Mouse (Mus musculus) bone marrow, adult 2 months (tissue): ENCODE data around the gene Sf3b2. TPM values are rescaled to one million over a fixed set of nuclear protein-coding genes. Genes with fewer than 3 reads are reported as not detected.
A peak's percentile ranks its signal among the peaks of the same experiment; 100 is the strongest.
"Not testable (repeated sequence)": the region's sequence is repeated elsewhere in the genome, so short reads cannot be mapped to it uniquely, and the experiment has no call there.

Experiments
- H3K27ac ChIP-seq: fragments of 200-500 bp; 2 replicates; pipeline ENCODE4 v1.5.1; 2012; ENCODE audit warnings: low read depth, mild to moderate bottlenecking, control low read depth, inconsistent platforms, low read length; ENCODE audit not compliant: control insufficient read depth, poor library complexity, insufficient read depth
- H3K4me1 ChIP-seq: fragments of 200-500 bp; 2 replicates; pipeline ENCODE4 v1.6.1; 2011; ENCODE audit warnings: low read length; ENCODE audit not compliant: control insufficient read depth, insufficient read depth
- H3K4me3 ChIP-seq: fragments of 200-500 bp; replicated peaks from 2 replicates; pipeline ENCODE3; 2011; ENCODE audit warnings: mild to moderate bottlenecking, low read depth, low read length, control low read depth; ENCODE audit not compliant: control insufficient read depth
- CTCF ChIP-seq: fragments of 200-500 bp; IDR thresholded peaks from 2 replicates; pipeline ENCODE4 v1.5.1; 2011; ENCODE audit warnings: low read length, control low read depth; ENCODE audit not compliant: control insufficient read depth, insufficient read depth
- POLR2A ChIP-seq: fragments of 200-500 bp; IDR thresholded peaks from 2 replicates; pipeline ENCODE4 v1.6.1; 2011; ENCODE audit warnings: low read depth, mild to moderate bottlenecking, control low read depth, low read length, borderline replicate concordance; ENCODE audit not compliant: control insufficient read depth
- WGBS: fragments of 180-500 bp; shearing (Covaris S2); methylation state at CpG from one replicate; pipeline ENCODE4 v1.1.7; 2018; 5-methylcytosine and 5-hydroxymethylcytosine counted together
- polyA plus RNA-seq: library from polyadenylated mRNA; stranded (reverse); fragments of >200 nt; gene quantifications from 2 replicates; pipeline ENCODE4 v1.2.4, GENCODE M21; 2011; ENCODE audit warnings: low replicate concordance; ENCODE audit not compliant: missing spikeins, insufficient read depth, insufficient read length

Sf3b2 gene
- polyA plus RNA-seq, 1 experiment = 101 TPM

DNA sequence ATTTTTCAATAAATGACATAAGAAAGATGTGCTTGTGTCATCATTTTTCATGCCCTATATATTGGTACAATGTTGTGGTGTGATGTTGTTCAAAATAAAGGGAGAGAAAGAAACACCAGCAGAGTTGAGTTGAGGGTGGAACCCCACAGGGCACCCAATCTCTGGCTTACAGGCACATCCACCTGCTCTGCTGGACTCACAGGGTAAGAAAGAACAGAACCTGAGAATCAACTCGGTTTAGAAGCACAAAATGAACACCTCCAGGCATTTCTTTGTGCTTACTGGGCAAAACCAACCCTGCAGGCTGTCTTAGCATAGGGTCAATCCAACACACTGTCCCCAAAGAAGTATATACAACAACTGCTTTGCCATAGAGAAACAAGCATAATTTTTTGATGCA is 23.8 kb downstream of the Sf3b2 start:
- 20% methylated on average over 1 of the region's 1 CpGs for WGBS
- Histone ChIP-seq H3K27ac (no peak overlapping the region), H3K4me1 (peaks cover 4% of the 10 kb centered on the region; the same call in 1 of the 2 replicates), H3K4me3 (no peak overlapping the region)
- TF ChIP-seq POLR2A (no peak), CTCF (no peak)

DNA sequence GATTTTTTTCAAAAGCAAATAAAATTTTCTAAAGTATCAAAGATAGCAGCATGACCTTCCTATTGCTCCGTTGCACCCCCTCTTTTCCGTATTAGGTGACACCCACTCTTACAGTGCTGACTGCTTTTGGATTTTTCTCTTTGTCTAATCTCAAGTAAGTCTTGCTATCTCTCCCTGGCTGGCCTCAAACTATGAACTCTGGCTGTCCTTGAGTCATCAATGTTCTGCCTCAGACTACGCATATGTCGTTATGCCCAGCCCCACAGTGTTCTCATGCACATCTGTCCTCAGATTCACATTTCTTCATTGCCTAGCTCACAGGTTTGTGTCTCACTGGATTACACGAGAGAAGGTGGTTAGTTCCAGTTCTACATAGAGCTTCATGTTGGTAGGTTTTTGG is 25.9 kb downstream of the Sf3b2 start:
- H3K4me1 ChIP-seq = peaks cover 2% of the 10 kb centered on the region; the same call in 1 of the 2 replicates
- no peak overlapping the region for H3K4me3 ChIP-seq
- H3K27ac ChIP-seq = no peak overlapping the region
- 63% methylated on average over 5 of the region's 5 CpGs for WGBS
- no peak for TF ChIP-seq POLR2A
- no peak for TF ChIP-seq CTCF

DNA sequence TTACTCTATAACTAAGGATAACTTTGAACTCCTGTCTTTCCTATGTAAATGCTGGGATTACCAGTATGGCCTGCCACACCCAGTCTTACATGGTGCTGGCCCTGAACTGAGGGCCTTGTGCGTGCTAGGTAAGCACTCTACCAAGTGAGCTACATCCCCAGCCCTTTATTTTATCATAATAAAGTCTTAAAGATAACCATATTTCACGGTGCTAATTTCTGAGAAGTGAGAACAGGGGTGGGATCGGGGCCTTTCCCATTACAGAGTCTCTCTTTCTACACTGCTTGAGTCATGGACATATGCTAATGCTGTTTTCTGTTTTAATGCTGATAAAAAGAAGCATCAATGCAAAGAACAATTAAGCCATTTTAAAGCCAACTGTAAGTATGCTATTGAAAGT is 26.4 kb downstream of the Sf3b2 start:
- no peak overlapping the region for H3K4me3 ChIP-seq
- 52% methylated on average over 3 of the region's 3 CpGs for WGBS
- no peak overlapping the region for H3K27ac ChIP-seq
- TF ChIP-seq CTCF = no peak
- no peak for TF ChIP-seq POLR2A
- H3K4me1 ChIP-seq = peaks cover 2% of the 10 kb centered on the region; the same call in 1 of the 2 replicates

DNA sequence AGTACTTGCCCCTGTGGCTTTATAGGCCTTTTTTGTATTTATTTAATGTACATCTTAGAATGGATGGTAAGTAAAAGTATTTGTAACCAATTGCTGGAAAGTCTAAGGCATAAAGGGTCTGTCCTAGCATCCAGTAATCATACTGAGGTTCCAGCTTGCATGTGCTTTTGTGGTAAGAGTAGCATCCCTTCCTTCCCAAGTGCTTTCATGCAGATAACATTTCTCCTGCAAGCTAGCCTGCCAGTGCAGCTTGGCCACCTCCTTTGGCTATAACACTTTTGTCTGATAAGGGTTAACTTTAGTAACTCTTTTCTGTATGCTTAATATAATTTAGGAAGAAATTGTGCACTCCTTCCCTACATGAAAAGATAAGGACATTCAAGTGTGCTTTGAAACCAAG is 27.2 kb downstream of the Sf3b2 start:
- TF ChIP-seq POLR2A (no peak), CTCF (no peak)
- Histone ChIP-seq H3K4me3 (no peak overlapping the region), H3K4me1 (peaks cover 2% of the 10 kb centered on the region; the same call in 1 of the 2 replicates), H3K27ac (no peak overlapping the region)

DNA sequence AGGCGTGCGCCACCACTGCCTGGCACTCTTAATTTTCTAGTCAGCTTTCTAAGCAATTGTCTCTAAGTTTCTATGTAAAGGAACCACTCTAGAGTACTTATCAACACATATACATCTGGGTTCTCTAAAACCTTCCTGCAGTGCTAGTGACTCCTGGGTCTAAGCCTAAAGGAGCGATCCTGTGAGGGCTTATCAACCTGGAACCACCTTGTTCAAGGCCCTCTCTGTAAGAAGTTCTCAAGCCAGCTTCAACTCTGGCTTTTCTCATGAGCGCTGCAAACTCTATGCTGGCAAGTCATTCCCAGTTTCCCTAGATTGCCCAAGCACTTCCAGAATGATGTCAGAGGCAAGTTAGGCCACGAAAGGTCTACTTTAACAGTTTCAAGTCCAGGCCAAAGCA is 28.2 kb downstream of the Sf3b2 start:
- Histone ChIP-seq H3K27ac (peak overlapping the region; percentile 3; the same call in 1 of the 2 replicates), H3K4me3 (no peak overlapping the region), H3K4me1 (peaks cover under 1% of the 10 kb centered on the region; the same call in 1 of the 2 replicates)
- WGBS = 69% methylated on average over 5 of the region's 5 CpGs
- TF ChIP-seq POLR2A (no peak), CTCF (no peak)

DNA sequence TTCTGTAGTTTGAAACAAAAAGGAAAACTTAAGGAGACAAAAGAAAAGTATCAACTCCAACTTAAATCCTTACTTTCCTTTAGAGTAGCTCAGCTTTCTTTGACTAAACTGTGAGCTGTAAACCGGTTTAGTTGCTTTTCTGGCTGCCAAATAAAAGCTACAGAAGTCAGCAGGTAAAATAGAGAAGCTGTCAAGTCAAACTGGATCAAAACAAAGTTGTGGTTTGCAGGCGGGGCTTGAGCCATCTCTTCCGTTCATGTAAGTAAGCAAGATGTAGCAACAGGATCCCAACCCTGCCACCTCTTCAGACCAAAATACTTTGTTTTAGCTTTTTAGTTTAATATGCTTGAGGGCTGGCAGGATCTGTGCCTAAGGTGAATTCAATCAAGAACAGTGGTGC is 38.1 kb downstream of the Sf3b2 start:
- peaks cover 7% of the 10 kb centered on the region for H3K4me1 ChIP-seq
- 2% methylated on average over 3 of the region's 3 CpGs for WGBS

DNA sequence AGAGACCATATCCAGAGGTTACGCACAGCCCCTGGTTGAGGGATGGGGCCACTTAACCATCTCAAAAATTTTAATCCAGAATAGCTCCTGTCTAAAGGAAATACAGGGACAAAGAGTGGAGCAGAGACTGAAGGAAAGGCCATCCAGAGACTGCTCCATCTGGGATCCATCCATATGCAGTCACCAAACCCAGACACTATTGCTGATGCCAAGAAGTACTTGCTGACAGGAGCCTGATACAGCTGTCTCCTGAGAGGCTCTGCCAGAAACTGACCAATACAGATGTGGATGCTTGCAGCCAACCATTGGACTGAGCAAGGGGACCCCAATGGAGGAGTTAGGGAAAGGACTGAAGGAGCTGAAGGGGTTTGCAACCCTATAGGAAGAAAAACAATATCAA is 58.3 kb downstream of the Sf3b2 start:
- not testable (repeated sequence) for H3K4me3 ChIP-seq, H3K4me1 ChIP-seq, H3K27ac ChIP-seq
- WGBS = 91% methylated on average over 1 of the region's 1 CpGs

More for the DNA sequence above, 38.1 kb downstream of the Sf3b2 start:
- Histone ChIP-seq H3K27ac (peak overlapping the region; percentile 84; the same call in 1 of the 2 replicates), H3K4me3 (no peak overlapping the region)
- TF ChIP-seq POLR2A (no peak), CTCF (no peak)

DNA sequence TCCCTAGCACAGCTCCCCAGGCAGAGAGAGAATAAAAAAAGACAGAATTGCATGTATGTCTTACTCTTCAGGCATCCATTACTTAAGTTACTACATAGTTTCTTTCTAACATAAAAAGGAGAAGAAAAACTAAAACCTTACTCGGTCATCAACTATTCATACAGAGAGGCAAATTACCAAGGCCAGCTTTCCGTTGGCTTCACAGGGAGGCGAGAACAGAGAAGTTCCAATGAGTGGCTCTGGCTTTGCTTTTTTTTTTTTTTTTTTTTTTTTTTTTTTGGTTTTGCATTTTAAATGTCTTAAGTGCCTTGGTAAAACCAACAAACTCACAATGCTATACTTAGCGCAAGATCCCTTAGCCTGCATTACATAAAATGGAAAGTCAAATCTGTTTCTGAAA is 62.6 kb downstream of the Sf3b2 start:
- WGBS = 55% methylated on average over 4 of the region's 4 CpGs
- no peak for TF ChIP-seq POLR2A
- TF ChIP-seq CTCF = no peak
- no peak overlapping the region for H3K27ac ChIP-seq
- no peaks in the 10 kb centered on the region for H3K4me1 ChIP-seq
- no peak overlapping the region for H3K4me3 ChIP-seq

DNA sequence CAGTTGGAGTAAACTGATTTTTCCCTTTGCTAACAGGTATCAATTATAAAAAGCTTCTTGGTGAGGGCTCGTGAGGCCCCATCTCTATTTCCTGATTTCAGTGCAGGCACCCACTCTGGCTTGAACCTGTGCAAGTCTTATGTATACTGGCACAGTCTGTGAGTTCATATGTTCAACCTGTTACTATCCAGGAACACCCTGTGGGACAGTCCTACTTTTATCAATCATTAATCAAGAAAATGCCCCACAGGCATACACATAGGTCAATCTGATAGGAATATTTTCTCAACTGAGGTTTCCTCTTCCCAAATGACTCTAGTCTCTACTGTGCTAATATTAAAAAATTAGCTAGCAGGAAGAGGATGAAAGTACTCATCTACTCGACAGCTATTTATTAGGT is 65.1 kb downstream of the Sf3b2 start:
- Histone ChIP-seq H3K27ac (no peak overlapping the region), H3K4me1 (no peaks in the 10 kb centered on the region), H3K4me3 (no peak overlapping the region)
- WGBS = 70% methylated on average over 2 of the region's 2 CpGs
- TF ChIP-seq CTCF (no peak), POLR2A (no peak)

DNA sequence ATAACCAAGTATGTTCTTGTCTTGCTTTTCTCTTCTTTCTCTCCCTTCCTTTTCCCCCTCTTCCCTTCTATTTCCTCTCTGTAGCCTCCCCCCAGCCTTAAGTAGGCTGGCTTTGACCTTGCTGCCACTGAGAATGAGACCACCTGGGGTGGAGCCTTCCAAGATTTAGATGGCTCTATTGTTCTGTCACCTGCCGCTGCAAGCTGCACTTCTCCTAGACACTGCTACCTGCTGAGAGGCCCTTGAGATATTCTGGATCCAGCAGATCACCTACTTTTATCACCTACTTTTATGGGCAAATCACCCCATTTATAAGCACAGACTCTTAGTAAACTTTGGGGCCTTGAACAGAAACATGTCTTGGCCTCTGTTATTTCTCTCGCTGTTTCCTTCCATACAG is 70.6 kb downstream of the Sf3b2 start:
- 93% methylated on average over 2 of the region's 2 CpGs for WGBS
- no peak overlapping the region for H3K27ac ChIP-seq
- TF ChIP-seq CTCF (no peak), POLR2A (no peak)
- H3K4me1 ChIP-seq = no peaks in the 10 kb centered on the region
- no peak overlapping the region for H3K4me3 ChIP-seq
